Mouse (Mus musculus) fibroblast of lung, adult 2 months (primary cell): Measurements from ENCODE around the gene Coro1b.
A peak's percentile ranks its signal among the peaks of the same experiment; 100 is the strongest.

Source experiments
- DNase-seq: peaks from one replicate; pipeline ENCODE4 v3.0.0-alpha.2; 2011; ENCODE audit warnings: low read depth

Gene Coro1b

DNA sequence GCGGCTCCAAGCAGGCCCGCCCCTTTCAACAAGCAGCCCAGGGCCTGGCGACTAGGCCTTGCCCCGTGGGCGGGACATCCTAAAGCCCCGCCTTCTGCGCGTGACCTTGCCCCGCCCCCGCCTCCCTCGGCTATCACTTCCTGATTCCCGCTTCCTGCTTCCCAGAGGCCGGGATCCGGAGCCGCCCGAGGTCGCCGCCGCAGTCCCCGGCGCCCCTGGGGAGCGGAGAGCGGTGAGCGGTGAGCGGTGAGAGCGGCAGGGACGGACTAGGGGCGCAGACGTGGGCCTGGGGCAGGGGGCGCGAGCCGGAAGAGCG, at the start of gene Coro1b:
Gene Coro1b (plus strand): TSS at position 129 of the 316 bp plus-strand sequence.
- peak; percentile 83 for DNase-seq

DNA sequence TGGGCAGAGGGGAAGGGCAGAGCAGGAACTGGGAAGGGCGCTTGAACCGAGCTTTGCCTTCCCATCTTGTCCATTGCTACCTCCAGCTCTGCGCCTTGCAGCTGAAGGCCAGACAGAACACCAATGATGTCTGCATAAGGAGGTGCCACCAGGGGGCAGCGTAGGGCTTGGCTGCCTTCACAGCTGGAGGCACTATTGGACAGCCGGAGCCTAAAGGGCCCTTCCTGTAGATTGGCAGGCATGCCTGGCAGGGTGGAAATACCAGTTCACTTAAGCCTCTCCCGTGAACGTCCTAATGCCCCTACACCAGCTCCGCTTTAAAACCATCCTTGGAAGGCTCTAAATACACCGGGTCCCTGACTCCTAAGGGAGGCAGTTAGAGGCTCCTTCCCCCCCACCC, 49.4 kb upstream of the Coro1b start:
- peak; percentile 78 for DNase-seq

DNA sequence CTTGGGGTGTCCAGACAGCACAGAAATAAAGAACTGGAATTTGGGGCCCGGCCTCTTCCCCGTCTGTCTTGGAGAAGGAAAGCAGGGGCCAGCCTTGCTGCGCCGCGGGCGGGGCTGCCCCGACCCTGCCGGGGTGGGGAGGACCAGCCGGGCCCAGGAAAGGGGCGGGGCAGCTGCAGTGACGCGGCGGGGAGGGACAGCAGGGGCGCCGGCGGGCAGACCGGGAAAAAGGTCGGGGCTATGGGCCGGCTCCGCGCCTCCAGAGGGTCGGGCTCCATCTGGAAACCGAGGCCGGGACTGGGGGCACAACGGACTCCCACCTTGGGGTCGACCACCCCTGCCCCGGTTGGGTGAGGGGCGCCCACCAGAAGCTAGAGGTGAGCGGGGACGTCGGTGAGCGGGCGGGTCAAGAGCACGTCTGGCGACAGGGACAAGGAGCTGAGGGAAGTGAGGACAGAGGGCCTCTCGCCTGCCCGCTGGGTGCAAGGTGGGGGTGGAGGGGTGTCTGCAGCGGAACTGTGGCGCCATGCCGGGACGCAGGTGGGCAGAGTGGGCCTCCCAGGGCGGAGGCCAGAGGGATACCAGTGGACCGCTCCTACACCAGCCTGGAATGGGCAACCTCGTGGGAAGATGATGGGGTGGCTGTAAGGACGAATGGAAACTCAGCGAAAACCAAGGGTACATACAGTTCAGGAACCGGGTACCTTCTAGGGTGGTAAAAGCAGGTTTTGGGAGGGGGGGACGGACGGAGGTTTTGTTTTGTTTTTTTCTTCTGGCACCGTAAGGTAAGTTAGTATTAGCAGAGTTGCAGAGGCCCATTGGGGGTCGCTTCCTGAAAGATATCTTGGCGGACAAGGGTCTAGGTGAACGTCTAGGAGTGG, 48.3 kb upstream of the Coro1b start, which contains the start of gene Pitpnm1:
Gene Pitpnm1 (plus strand): TSS at position 162 of the 881 bp plus-strand sequence.
- DNase-seq = no peak

- no peak for DNase-seq
Measured at GRCm38 (mm10) chr19:4100718-4101261, 47.6 kb upstream of the Coro1b start.

DNA sequence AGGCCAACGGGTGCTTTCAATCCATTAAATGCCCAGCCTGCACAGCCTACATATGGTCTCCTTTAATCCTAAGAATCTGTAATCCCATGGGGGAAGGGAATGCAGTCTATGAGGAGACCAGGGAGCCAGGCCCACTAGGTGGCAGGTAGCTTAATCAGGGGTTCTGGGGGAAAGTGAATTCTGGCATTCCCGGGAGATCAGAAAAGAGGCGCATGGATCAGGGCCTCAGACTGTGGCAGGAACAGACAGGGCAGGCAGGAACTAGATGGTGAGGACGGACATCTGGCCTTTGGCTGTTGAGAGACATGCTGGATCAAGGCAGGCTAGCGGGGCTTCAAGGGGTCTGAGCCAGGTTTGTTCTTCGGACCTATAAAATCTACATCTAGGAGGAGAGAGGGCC, 47.0 kb upstream of the Coro1b start:
- DNase-seq = no peak

GRCm38 (mm10) chr19:4102049-4102448, 46.4 kb upstream of the Coro1b start:
- no peak for DNase-seq

GRCm38 (mm10) chr19:4102626-4103025, 45.8 kb upstream of the Coro1b start:
- no peak for DNase-seq

- no peak for DNase-seq
Measured at GRCm38 (mm10) chr19:4103294-4103693, 45.1 kb upstream of the Coro1b start.

DNA sequence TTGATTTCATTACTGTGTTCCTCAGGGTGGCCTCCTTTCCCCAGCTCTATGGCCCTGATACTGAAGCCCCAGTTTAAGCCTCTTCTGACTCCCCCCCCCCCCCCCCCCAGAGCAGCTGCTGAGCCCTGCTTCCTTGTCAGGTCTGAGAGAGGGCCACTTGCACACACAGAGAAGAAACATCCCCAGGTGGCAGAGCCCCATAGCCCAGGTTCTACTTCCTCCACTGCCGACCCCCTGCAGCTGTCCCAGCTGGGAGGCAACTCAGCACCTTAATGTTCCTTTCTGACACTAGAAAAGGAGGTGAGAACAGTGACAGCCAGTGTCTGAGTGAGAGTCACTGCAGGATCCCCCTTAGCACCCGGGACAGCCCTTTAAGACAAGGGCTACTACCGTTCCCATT, 44.6 kb upstream of the Coro1b start:
- no peak for DNase-seq

DNA sequence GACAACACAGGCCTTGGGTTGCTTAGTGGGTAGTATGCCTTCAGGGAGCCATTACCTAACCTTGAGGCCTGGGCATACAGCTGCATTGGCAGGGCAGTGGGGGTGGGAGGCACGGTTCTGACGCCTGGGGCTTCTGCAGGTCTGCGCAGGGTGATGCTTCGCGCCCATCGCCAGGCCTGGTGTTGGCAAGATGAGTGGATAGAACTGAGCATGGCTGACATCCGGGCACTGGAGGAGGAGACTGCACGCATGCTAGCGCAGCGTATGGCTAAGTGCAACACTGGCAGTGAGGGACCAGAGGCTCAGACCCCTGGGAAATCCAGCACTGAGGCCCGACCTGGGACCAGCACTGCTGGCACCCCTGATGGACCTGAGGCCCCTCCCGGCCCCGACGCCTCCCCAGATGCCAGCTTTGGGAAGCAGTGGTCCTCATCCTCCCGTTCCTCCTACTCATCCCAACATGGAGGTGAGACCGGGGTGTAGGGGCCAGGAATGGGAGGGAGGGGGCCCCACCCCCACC, 43.7 kb upstream of the Coro1b start:
- DNase-seq = no peak

GRCm38 (mm10) chr19:4106654-4107053, 41.8 kb upstream of the Coro1b start:
- no peak for DNase-seq

DNA sequence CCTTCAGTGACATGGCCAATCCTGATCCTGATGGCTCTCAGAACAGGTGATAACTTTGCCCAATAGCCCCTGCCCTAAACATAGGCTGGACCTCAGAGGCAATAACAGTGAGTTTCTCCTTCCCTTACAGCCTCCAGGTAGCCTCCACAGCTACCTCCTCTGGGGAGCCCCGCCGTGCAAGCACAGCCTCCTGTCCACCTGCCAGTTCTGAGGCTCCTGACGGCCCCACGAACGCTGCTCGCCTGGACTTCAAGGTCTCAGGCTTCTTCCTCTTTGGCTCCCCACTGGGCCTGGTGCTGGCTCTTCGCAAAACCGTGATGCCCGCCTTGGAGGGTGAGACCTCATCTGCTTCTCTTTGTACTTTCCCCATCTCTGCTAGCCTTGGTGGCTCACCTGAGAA, 39.9 kb upstream of the Coro1b start:
- DNase-seq = no peak

DNA sequence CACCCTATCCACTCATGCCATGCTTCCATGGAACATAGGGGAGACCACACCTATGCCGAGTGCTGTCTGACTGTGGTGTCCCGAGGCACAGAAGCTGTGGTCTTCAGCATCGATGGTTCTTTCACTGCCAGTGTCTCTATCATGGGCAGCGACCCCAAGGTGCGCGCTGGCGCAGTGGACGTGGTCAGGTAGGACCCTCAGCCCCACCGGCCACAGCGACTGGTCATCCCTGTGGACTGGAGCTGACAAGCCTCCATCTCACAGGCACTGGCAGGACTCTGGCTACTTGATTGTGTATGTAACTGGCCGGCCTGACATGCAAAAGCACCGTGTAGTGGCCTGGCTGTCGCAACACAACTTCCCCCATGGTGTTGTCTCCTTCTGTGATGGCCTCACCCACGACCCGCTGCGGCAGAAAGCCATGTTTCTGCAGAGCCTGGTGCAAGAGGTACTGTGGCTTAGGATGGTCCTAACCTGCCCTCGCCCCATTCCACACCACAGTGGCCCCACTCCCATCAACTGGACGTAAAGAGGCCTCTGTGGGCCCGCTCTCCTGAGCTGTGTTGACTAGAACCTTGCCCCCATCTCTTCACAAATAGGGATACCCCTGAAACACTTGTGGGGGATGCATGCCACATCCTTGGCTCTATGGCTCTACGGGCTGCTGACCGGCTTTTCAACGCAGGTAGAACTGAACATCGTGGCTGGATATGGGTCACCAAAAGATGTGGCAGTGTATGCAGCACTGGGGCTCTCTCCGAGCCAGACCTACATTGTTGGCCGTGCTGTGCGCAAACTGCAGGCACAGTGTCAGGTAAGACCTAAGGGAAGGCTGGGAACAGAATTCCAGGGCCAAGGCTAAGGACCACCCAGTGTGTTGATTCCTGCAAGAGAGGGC, 36.1 kb upstream of the Coro1b start:
- DNase-seq = no peak

- DNase-seq = peak; percentile 92
Measured at GRCm38 (mm10) chr19:4113186-4113805, 35.1 kb upstream of the Coro1b start.

DNA sequence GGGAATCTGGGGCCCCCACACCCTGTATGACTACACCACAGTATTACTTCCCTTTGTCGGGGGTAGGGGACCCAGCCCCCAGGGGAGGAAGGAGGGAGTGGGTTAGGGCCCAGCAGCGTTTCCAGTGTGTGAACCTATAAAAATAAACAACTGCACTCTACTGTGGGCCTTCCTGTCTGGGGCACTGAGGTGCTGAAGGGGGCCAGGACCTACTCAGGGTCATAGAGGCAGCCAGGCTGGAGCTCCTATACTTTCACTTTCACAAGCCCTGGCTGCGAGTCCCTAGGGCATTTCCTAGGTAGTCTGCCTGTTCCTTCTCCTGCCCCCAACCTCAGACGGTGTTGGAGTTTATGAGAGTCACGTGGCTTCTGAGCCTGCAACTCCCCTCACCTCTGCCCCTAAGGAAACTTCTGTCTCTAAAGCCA, 34.6 kb upstream of the Coro1b start:
- no peak for DNase-seq

DNA sequence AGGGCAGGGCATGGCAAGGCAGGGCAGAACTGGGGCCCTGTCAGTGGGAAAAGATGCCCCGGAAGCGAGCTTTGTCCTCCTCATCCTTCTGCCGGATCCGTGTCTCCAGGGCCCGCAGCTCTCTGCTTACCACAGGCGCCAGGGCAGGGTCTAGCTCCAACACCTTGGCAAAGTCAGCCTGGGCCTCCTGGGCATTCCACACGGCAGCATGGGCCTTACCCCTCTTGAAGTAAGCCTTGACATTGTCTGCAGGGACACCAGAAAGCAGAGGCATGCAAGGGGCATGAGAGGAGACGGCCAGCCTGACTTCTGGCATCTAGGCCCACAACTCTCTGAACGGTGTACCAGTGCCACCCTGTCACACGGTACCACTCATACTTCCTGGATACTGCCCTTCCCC, 33.9 kb upstream of the Coro1b start:
- no peak for DNase-seq

- no peak for DNase-seq
Measured at GRCm38 (mm10) chr19:4115144-4115543, 33.3 kb upstream of the Coro1b start.

GRCm38 (mm10) chr19:4115816-4116215, 32.6 kb upstream of the Coro1b start:
- no peak for DNase-seq

DNA sequence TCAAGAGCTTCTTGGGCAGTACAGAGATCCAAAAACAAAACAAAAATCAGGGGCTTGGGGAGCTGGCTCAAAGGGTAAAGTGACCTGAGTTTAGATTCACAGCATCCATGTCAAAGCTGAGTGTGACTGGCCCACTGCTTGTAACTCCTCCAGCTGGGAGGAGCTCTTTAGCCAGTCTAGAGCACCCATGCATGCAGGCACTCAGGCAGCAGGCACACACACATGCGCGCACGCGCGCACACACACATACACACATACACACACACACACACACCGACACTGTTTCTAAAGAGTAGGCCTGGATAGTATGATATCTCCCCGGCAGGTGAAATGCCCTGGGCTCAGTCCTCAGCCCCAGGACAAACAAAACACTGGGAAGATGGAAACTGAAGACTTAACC, 31.4 kb upstream of the Coro1b start:
- no peak for DNase-seq

DNA sequence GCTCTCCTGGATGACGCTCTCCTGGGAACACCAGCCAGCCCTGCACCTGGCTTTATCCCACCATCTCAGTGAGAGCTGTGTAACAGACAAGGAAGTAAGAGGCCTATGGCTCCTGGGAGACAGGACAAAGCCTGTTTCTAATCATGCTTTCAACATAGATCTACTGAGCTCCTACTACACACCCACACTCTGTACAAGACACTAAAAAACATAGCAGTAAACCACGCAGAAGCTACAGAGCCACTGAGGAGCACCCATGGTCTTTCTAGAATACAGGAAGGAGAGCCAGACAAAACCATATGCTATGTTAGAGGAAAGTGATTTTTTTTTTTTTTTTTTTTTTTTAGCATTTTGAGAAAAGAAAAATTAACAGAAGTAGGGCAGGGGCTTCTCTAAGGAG, 30.1 kb upstream of the Coro1b start:
- no peak for DNase-seq

DNA sequence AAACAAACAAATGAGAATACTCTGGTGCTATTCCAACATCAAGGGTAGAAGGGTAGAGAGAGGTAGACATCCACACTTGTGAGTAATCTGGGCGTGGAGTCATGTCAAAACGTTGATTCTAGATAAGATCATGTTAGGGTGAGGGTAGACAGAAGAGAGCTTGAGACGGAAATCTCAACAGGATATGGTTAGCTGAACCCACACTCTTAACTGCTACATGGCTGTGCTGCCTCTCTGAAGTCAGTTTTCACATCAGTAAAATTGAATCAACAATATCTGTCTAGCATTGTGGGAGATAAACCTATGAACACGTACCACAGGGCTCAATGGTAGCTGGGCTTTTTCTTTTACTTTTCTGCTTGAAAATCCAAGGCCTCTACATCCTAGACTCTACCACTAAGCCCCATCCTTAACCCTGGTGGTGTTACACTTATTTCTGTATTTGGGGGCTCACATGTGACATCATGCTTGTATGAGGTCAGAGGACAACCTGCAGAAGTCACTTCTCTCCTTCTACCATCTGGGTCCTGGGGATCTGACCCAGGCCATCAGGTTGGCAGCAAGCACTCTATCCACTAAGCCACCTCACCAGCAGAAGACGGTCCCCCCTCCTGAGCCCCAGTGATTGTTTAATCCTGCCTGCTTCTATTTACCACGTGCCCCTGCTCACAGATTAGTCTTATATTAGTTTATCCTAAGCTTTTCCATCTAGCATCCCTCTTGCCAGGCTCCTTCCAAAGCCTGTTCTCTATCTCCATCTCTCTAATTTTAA, 28.5 kb upstream of the Coro1b start:
- no peak for DNase-seq
